Mouse (Mus musculus) limb, embryonic 10.5 days (tissue): ENCODE results near the gene Bicd2. TPM values are rescaled to one million over a fixed set of nuclear protein-coding genes. Genes with fewer than 3 reads are reported as not detected.
"Not testable (repeated sequence)": the region's sequence is repeated elsewhere in the genome, so short reads cannot be mapped to it uniquely, and the experiment has no call there.

Experiments
- DNase-seq: peaks from one replicate; pipeline ENCODE4 v3.0.0-alpha.2; 2017; ENCODE audit warnings: low spot score
- H3K27ac ChIP-seq: fragments of 300-500 bp; sonication (generic); 2 replicates; pipeline ENCODE4 v1.5.1; 2016; ENCODE audit warnings: mild to moderate bottlenecking
- H3K27me3 ChIP-seq: fragments of 300-500 bp; sonication (generic); 2 replicates; pipeline ENCODE4 v1.6.1; 2016; ENCODE audit warnings: low read depth, mild to moderate bottlenecking; ENCODE audit not compliant: poor library complexity, severe bottlenecking
- H3K36me3 ChIP-seq: fragments of 300-500 bp; sonication (generic); 2 replicates; pipeline ENCODE4 v1.6.1; 2016; ENCODE audit warnings: mild to moderate bottlenecking, moderate library complexity
- H3K4me1 ChIP-seq: fragments of 300-500 bp; sonication (generic); 2 replicates; pipeline ENCODE4 v1.6.1; 2016
- H3K4me3 ChIP-seq: fragments of 300-500 bp; sonication (generic); 2 replicates; pipeline ENCODE4 v1.5.1; 2016; ENCODE audit warnings: mild to moderate bottlenecking, moderate library complexity
- H3K9me3 ChIP-seq: fragments of 300-500 bp; sonication (generic); replicated peaks from 2 replicates; pipeline ENCODE4 v1.6.1; 2016; ENCODE audit warnings: mild to moderate bottlenecking
- WGBS: fragments of 180-500 bp; shearing (Covaris S2); methylation state at CpG from one replicate; pipeline ENCODE4 v1.1.7; 2016; 5-methylcytosine and 5-hydroxymethylcytosine counted together
- polyA plus RNA-seq: library from polyadenylated mRNA; unstranded; fragments of >200 nt; fragmentation: Nextera tagmentation; extraction: Ambion mirVana; gene quantifications from 2 replicates; pipeline ENCODE4 v1.2.1, GENCODE M21; 2016

Gene Bicd2
- polyA plus RNA-seq, 1 experiment from 2014 or later = 31.2 TPM

DNA sequence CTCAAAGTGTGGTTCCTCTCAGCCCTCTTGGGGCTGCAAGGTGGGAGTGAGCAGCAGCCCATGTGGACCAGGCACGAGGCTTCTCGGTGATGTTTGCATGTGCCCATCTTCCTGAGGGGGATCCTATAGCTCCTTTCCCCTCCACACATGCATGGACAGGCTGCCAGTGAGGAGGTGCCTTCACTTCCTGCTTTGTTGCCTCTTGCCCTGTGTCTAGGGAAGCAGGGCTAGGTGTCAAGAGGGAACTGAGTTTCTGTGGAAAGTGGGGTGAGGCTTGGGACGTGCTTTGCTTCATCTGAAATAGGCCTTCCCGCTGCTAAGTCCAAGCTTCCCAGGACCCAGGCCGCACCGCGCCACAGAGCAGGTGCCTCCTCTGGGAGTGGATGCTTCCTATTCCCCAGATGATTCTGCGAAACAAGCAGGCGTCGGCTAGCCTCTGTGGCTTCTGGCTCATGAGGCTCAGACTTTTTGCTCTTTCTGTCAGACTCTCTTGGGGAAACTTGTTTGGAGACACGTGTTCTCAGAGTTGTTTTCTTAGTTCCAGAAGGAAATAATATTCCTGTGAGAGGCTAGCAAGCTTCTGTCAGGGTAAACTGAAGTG lies 14.2 kb downstream of the Bicd2 start:
- no peak for DNase-seq
- peaks cover 28% of the 10 kb centered on the region for H3K36me3 ChIP-seq
- no peaks in the 10 kb centered on the region for H3K9me3 ChIP-seq
- H3K4me3 ChIP-seq = no peak overlapping the region
- H3K27me3 ChIP-seq = no peaks in the 10 kb centered on the region
- H3K27ac ChIP-seq = no peak overlapping the region
- 92% methylated on average over 11 of the region's 11 CpGs for WGBS
- no peaks in the 10 kb centered on the region for H3K4me1 ChIP-seq

DNA sequence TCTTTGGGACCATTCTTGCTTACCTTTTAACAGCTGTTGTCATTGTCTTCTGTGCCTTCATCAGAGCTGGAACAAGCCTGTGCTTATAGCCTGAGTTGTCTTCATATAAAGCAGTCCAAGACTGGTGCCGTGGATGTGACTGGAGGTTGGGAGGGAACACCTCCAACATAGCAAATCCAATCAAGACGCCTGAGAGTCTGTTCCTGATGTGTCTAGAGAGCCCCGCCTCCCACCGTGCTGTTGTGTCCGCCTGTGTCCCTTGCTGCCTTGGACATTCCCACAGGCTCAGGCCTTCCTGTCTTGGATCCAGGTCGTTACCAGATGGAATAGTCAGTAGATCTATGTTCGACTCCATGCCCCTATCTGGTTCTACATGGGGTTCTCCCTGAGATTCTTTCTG lies 14.7 kb downstream of the Bicd2 start:
- WGBS = 86% methylated on average over 7 of the region's 7 CpGs
- no peaks in the 10 kb centered on the region for H3K27me3 ChIP-seq
- no peak overlapping the region for H3K4me3 ChIP-seq
- no peak for DNase-seq
- no peaks in the 10 kb centered on the region for H3K4me1 ChIP-seq
- H3K27ac ChIP-seq = no peak overlapping the region
- H3K36me3 ChIP-seq = peaks cover 28% of the 10 kb centered on the region
- no peaks in the 10 kb centered on the region for H3K9me3 ChIP-seq

DNA sequence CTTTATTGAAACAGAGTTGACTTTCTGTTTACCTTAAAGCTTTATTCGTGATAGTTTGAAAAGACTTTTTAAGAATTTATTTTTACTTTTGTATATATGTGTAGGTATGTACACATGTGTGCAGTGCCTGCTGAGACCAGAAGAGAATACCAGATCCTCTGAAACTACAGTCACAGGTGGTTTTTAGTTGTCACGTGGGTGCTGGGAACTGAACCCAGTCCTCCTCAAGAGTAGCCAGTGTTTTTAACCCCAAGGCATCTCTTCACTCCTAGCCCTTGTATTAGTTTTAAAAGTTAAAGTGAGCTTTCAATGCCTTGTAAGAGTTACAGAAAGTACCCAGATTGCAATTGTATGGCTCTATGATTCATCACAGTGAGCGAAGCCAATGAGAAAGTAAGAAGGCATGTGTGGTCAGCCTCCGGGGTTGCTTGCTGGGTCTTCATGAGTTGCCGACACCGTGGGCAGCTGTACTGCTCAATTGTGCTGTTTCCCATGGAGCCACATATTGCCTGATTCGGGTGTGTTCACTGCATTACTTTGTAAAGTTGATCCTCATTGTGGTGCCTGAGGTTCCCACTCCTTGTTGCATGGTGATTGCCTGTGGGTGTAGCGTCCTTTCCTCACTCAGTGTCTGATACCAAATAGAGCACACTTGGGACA lies 16.1 kb downstream of the Bicd2 start:
- WGBS = 97% methylated on average over 8 of the region's 8 CpGs
- Histone ChIP-seq H3K4me1 (peaks cover 5% of the 10 kb centered on the region; the same call in 1 of the 2 replicates), H3K9me3 (no peaks in the 10 kb centered on the region), H3K36me3 (peaks cover 28% of the 10 kb centered on the region), H3K4me3 (no peak overlapping the region), H3K27me3 (no peaks in the 10 kb centered on the region), H3K27ac (no peak overlapping the region)
- DNase-seq = no peak

DNA sequence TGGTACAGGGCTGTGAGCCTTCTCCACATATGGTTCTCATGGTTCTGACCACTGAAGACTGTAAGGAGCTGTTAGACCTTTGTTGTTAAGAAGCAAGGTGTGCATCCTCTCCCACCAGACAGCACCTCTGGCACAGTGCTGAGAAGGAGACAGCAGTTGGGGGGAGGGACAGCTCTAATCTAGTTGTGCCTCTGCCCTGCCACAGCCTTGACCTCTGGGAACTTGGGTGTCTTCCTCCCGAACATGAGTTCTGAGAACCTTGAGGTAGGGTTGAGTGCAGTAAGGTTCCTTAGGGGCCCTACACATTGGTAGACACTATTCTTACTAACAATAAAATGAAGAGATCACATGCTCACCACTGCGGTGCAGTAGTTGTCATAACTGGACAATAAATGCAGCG lies 16.8 kb downstream of the Bicd2 start:
- Histone ChIP-seq H3K4me3 (no peak overlapping the region), H3K4me1 (peaks cover 5% of the 10 kb centered on the region; the same call in 1 of the 2 replicates), H3K27me3 (no peaks in the 10 kb centered on the region), H3K36me3 (peaks cover 28% of the 10 kb centered on the region), H3K27ac (no peak overlapping the region), H3K9me3 (no peaks in the 10 kb centered on the region)
- 95% methylated on average over 3 of the region's 3 CpGs for WGBS
- no peak for DNase-seq

DNA sequence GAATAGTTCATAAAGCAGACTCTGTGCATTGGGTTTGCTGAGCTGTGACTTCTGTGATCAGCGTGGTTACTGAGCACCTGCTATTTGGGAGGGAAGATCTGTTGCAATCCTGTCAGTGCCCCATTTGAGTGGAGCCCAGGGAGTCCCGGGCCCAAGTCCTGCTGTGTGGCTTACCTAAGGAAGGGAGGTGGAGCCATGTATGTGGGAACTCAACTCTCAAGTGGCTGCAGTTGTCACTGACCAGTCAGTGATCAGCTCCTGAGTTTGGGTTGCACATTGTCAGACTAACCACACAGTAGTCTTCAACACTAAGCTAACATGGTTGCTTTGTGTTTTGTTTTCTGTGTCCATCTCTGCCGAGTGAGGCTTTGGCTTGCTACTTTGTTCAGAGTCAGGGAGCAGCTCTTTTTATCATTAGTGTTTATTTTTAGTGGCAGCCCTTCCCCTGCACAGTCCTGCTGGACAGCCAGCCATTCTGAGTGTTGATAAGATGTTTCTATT lies 19.6 kb downstream of the Bicd2 start:
- no peaks in the 10 kb centered on the region for H3K9me3 ChIP-seq
- WGBS = 60% methylated on average over 3 of the region's 3 CpGs
- H3K27ac ChIP-seq = no peak overlapping the region
- H3K4me3 ChIP-seq = no peak overlapping the region
- peaks cover 22% of the 10 kb centered on the region for H3K36me3 ChIP-seq
- peaks cover 5% of the 10 kb centered on the region; the same call in 1 of the 2 replicates for H3K4me1 ChIP-seq
- no peak for DNase-seq
- no peaks in the 10 kb centered on the region for H3K27me3 ChIP-seq

DNA sequence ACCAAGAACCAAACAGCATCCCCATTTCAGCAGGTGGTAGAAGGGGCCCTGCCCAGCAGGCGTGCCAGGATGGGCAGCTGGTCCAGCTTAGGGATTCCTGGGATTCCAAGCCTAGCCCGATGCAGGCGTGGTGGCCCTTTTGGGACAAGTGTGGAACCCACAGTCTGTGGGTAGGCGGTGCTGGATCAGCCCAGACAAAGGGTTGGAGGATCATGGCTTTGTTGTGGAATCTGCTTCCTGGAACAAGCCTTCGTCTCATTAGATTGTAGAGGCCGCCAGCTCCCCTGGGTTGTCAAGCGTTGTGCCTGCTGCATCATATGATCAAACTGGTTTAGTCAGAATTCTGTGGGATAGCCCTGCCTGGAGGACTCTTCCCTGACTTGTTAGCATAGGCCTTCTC lies 21.0 kb downstream of the Bicd2 start:
- Histone ChIP-seq H3K36me3 (peaks cover 7% of the 10 kb centered on the region), H3K27ac (no peak overlapping the region), H3K4me1 (peaks cover 5% of the 10 kb centered on the region; the same call in 1 of the 2 replicates), H3K27me3 (no peaks in the 10 kb centered on the region), H3K4me3 (no peak overlapping the region), H3K9me3 (no peaks in the 10 kb centered on the region)
- WGBS = 91% methylated on average over 7 of the region's 7 CpGs
- DNase-seq = no peak

DNA sequence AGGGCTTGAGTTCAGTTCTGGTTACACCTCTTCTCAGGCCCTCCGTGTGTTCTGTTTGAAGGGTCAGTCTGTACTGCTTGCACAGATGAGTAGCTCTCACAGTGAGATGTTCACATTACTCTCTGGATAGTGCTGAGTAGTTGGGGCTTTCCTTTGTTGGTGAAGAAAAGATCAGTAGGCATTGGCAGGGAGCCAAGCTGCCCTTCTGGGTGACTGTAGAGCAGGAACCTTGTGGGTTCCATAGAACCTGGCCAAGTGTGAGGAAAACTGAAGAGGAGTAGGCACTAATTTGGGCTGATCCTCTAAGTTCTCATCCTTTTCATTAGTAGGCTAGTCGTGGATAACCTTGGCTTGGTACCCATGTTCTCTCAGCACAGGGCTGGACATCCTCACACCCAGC lies 21.4 kb downstream of the Bicd2 start:
- Histone ChIP-seq H3K36me3 (peaks cover 3% of the 10 kb centered on the region; the same call in 1 of the 2 replicates), H3K27me3 (no peaks in the 10 kb centered on the region), H3K27ac (no peak overlapping the region), H3K4me1 (peaks cover 5% of the 10 kb centered on the region; the same call in 1 of the 2 replicates), H3K9me3 (no peaks in the 10 kb centered on the region), H3K4me3 (no peak overlapping the region)
- DNase-seq = no peak
- 90% methylated on average over 2 of the region's 2 CpGs for WGBS

DNA sequence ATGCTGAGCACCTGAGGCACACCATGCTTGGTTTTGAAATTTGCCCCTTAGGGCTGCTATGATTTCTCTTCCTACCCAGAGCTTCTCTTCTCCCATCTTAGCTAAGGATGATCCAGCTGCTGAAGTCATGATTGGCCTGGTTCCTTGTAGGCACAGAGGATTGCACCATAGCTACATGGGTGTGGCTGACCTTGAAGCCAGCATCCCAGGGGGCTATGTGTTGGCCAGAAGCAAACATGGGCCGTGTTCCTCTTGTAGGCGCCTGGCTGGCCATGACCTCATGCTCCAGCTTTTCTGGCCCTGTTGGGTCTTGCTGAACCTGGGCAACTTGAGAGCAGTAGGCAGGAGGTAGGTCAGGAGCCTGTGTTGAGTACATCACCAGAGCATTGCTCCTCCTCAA lies 23.3 kb downstream of the Bicd2 start:
- H3K36me3 ChIP-seq = peaks cover 7% of the 10 kb centered on the region
- WGBS = 94% methylated on average over 2 of the region's 2 CpGs
- no peak for DNase-seq
- no peaks in the 10 kb centered on the region for H3K27me3 ChIP-seq
- peaks cover 10% of the 10 kb centered on the region for H3K4me1 ChIP-seq
- no peaks in the 10 kb centered on the region for H3K9me3 ChIP-seq
- no peak overlapping the region for H3K4me3 ChIP-seq
- no peak overlapping the region for H3K27ac ChIP-seq

DNA sequence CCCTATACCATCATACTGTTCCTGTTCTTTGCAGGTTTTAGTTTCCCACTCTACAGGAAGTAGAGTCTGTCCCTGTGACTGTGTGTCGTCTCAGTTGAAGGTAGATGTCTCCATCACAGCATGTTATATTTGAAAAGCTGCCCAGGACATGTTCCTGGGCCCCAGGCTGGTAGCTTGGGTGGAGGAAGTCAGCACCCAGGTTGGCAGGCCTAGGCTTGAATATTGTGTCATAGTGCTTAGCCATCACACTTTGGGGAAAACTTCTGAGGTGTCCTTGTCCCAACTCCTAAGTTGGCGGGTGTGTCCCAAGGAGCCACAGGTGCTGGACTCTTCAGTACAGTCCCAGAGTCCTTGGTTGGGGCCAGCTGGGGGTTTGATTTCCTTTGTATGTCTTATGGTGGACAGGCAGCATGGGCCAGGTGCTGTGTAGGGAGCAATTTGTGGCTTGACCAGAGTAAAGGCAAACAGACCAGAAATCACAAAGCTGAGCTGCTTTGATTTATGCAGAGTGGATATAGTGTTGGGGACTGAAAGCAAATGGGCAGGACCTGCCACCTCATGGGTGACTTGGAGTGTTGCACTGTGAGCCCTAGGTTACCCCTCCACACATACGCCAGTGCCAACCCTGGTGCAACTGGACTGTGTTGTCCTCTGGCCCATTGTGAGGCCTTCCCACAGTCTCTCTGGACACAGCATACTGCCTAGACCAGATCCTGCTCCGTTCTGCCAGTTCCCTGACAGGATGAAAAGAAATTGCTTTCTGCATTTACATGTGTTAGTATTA lies 26.5 kb downstream of the Bicd2 start:
- Histone ChIP-seq H3K4me3 (no peak overlapping the region), H3K4me1 (peaks cover 33% of the 10 kb centered on the region), H3K9me3 (no peaks in the 10 kb centered on the region), H3K27ac (no peak overlapping the region; the same call in 1 of the 2 replicates), H3K36me3 (peaks cover 38% of the 10 kb centered on the region), H3K27me3 (no peaks in the 10 kb centered on the region)
- WGBS = 90% methylated on average over 4 of the region's 4 CpGs
- no peak for DNase-seq

DNA sequence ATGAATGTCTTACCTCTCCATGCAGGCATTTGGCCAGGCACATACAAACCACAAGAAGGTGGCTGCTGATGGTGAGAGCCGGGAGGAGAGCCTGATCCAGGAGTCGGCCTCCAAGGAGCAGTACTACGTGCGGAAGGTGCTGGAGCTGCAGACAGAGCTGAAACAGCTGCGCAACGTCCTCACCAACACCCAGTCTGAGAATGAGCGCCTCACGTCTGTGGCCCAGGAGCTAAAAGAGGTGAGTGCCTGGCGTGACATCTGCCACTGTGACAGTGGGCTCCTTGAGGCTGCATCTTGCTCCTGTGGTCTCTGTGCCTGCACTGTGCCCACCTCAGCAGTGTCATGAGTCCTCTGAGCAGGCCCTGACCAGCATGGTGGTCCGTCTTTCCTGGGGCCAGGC lies 28.0 kb downstream of the Bicd2 start:
- no peak overlapping the region for H3K4me3 ChIP-seq
- H3K4me1 ChIP-seq = peaks cover 33% of the 10 kb centered on the region
- no peak for DNase-seq
- WGBS = 97% methylated on average over 10 of the region's 10 CpGs
- H3K36me3 ChIP-seq = peaks cover 51% of the 10 kb centered on the region
- no peaks in the 10 kb centered on the region for H3K9me3 ChIP-seq
- H3K27ac ChIP-seq = no peak overlapping the region
- no peaks in the 10 kb centered on the region for H3K27me3 ChIP-seq

DNA sequence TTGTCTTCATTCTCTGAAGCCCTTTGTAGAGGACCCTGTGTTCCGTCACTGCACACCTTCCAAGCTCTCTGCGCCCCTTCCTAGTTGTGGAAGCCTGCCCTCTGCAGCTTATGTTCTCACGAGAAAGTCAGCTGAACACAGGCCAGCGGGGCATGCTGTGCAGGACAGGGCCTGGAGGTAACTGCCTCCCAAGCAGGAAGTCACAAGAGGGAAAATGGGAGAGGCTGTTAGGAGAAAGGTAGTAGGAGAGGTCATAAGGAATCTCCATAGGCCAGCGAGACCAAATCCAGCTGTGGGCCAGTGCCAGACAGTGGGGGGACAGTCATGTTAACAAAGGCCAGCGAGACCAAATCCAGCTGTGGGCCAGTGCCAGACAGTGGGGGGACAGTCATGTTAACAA lies 28.8 kb downstream of the Bicd2 start:
- H3K27me3 ChIP-seq, H3K9me3 ChIP-seq, H3K4me3 ChIP-seq, DNase-seq: not testable (repeated sequence)
- 81% methylated on average over 6 of the region's 6 CpGs for WGBS
- Histone ChIP-seq H3K36me3 (peaks cover 59% of the 10 kb centered on the region), H3K4me1 (peaks cover 33% of the 10 kb centered on the region), H3K27ac (peak overlapping the region; percentile 50)

DNA sequence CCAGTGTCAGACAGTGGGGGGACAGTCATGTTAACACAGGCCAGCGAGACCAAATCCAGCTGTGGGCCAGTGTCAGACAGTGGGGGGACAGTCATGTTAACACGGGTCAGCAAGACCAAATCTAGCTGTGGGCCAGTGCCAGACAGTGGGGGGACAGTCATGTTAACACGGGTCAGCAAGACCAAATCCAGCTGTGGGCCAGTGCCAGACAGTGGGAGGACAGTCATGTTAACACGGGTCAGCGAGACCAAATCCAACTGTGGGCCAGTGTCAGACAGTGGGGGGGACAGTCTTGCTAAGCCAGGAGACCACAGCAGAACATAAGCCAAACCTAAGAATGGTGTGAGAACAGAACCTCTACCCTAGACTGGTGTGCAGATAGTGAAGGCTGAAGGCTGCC lies 29.5 kb downstream of the Bicd2 start:
- not testable (repeated sequence) for DNase-seq, H3K27me3 ChIP-seq, H3K9me3 ChIP-seq, H3K4me3 ChIP-seq
- Histone ChIP-seq H3K36me3 (peaks cover 66% of the 10 kb centered on the region), H3K27ac (peak overlapping the region; percentile 61), H3K4me1 (peaks cover 33% of the 10 kb centered on the region)
- 89% methylated on average over 5 of the region's 5 CpGs for WGBS

DNA sequence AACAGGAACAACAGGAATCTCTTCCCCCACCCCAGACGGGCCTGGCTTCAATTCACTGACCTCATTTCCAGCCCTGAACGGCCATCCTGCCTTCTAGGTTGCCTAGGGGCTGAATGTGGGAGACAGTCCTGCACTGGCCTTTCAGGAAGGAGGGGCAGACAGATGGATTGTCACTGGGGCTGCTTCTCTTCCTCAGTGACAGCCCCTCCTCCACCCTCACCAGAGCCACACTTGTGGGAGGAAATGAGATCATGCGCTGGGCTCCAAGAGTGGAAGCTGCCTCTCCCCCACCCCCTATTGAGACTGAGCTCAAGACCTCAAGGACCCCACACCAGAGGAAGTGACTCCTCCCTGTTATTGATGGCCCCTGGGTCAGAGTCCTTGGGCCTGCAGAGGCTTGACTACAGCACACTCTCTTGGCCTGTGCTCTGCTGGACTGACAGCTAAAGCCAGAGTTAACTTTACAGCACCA lies 30.1 kb downstream of the Bicd2 start:
- 8% methylated on average over 3 of the region's 3 CpGs for WGBS

More for the DNA sequence above, 30.1 kb downstream of the Bicd2 start:
- Histone ChIP-seq H3K27me3 (no peaks in the 10 kb centered on the region), H3K4me3 (no peak overlapping the region), H3K4me1 (peaks cover 33% of the 10 kb centered on the region), H3K9me3 (no peaks in the 10 kb centered on the region), H3K36me3 (peaks cover 72% of the 10 kb centered on the region), H3K27ac (peak overlapping the region; percentile 61)
- DNase-seq = no peak
